Mouse (Mus musculus) regulatory T cell (primary cell): ENCODE results near the gene Fbxo41.

Source experiments
- in situ Hi-C: fragments of 300-600 bp; cut with MboI, MseI; formaldehyde crosslinking; loops from one replicate; pipeline ENCODE4 v1.15.1; 2025; ENCODE audit warnings: high pct_unique_total_duplicates

Gene Fbxo41

DNA sequence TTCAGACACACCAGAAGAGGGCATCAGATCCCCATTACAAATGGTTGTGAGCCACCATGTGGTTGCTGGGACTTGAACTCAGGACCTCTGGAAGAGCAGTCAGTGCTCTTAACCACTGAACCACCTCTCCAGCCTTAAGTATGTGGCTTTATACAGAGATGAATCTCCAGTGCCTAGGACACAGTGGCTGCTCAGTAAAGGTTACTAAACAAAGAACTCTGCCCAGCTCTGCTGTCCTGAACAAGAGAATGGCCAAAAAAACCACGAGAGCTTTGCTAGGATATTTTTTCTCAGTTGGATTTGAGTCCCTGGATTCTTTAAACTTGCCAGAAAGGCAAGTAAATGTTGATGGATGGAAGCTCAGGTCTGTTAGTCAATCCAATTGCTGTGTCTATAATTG, 52.7 kb downstream of the Fbxo41 start:
- in situ Hi-C loops = loop anchor here (10.0 kb wide), 1 partner anchor 1995 kb away; the partner anchor contains the start of gene Tet3

DNA sequence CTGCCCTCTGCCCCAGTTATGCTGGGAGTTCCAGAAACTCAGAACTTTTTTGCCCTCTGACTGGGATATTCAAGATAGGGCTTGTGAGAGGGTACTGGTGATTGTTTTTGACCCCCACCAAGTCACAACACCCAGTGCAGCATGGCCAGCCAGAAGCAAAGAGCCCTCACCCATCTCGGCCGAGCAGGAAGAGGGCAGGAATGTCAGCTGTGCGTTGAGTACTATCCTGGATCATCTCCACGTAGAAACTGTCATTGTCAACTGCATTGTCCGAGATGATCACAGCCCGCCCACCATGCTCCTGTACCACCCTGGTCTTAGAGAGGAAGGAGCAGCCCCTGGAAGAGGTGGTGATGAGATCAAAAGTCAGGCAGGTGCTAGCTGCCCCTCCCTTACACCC, 55.4 kb downstream of the Fbxo41 start:
- in situ Hi-C loops = no loop called here

DNA sequence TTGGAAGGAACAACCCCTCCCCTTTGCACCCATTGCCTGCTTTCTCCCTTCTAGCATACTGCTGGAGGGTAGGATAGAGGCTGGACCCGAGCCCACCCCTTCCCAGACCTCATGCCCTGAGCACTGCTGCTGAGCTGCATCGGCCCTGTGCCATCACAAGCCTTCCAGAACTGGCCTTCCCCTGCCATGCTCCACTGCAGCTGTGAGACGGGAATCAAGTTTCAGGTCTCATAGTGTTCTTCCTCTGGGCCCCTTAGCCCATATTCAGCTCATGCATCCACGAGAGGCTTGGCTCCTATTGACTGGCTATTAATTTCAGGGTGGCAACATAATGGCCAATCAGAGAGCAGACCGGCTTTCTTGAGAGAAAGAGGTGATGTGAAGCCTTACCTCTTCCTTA, 57.5 kb downstream of the Fbxo41 start:
- in situ Hi-C loops = no loop called here

DNA sequence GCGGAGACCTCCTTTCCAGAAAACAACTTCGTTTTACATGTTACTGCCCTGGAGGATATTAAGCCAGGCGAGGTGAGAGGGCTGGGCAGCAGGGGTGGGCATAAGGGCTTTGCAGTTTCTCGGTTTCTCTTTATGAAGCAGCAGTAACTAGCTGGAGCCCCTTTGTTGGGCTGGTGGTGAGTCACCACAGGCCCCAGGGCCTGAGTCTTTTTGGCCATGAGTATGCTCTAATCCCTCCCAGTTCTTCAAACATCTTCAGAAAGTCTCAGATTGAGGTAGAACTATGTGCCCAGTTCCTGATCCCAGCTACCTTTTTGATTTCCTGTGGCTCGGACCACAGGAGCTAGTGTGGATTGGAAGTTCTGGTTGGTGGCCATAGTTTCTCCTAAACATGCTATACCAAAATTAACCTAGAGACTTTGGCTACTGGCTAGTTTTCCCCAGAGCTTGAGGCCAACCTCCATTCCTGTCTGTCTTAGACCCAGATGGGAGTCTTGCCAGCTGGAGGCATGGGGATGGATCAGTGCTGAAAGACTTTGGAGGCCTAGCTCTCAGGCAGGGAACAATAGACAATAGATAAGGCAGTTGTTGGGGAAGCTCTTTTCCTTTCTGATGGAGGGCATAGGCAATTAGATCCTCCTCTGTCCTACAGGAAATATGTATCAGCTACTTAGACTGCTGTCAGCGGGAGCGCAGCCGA, 58.4 kb downstream of the Fbxo41 start:
- in situ Hi-C loops = no loop called here

DNA sequence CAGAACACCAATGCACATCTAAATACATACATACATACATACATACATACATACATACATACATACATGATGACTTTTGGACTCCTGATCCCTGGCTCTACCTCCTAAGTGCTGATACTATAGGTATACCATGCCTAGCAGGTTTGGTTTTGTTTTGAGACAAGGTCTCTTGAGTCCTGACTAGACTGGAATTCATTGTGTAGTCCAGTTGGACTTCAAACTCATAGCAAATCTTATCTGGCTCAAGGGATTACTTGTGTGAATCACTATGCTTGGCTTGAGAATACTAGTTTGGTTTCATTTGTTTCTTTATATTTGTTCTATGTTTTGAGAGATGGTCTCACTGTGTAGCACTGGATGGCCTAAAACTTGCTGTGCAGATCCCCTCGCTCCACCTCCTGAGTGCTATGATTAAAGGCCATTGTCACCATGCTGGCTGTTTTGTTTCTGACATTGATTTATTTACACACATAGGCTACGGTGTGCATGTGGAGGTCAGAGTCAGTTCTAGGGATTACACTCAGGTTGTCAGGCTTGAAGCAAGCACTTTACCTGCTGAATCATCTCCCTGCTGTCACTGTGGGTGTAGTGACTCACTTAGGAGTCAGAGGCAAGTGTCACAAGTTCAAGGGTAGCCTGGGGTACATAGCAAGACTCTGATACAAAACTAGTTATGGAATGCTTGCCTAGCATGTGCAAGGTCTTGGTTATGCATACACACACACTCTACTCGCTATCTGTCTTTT, 59.1 kb downstream of the Fbxo41 start:
- in situ Hi-C loops = no loop called here

DNA sequence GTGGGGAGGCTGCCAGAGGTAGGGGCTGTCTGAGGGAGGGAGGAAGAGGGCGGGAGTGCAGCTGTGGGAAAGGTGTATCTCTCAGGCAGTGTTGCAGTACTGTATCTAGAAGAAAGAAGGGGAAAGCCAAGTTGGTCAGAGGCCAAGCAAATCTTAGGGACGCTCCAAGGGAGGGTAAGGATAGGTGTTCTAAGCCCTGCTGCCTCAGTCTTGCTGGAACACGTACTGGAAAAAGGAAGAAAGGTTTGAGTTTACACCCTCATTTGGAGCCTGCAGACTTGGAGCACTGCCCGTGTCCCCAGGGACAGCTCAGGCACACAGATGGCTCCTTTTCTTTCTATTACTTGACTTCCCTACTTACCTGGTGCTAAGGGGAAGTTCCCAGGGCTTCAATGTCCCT, 61.7 kb downstream of the Fbxo41 start:
- in situ Hi-C loops = no loop called here

DNA sequence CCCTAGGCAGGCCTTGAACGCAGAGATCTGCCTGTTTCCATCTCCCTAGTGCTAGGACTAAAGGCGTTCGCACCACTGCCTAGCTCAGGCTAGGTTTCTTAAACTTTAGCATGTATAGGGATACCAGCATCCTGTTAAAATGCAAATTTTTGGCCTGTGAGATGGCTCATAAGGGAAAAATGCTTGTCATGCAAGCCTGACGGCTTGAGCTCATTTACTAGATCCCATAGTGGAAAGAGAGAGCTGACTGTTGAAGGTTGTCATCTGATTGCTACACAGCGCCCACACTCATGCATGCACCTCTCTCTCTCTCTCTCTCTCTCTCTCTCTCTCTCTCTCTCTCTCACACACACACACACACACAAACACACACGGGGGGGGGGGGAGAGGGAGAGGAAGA, 66.2 kb downstream of the Fbxo41 start:
- in situ Hi-C loops = no loop called here

DNA sequence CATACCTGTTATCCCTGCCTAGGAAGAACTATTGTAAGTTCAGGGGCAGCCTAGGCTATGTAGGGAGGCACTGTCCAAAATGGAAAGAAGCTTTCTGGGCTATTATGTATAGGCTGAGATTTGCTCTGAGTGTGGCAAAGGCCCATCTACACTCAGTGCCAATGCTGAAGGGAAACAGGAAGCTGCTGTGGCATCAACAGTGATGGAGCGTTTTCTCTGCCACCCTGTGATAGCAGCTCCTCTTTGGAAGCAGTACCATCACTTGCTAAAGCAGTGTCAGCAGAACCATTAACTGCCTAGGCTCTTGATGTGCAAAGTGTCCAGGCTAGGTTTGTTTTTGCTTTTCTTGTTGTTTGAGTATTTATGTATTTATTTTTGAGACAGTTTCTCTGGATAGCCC, 66.6 kb downstream of the Fbxo41 start:
- in situ Hi-C loops = no loop called here

DNA sequence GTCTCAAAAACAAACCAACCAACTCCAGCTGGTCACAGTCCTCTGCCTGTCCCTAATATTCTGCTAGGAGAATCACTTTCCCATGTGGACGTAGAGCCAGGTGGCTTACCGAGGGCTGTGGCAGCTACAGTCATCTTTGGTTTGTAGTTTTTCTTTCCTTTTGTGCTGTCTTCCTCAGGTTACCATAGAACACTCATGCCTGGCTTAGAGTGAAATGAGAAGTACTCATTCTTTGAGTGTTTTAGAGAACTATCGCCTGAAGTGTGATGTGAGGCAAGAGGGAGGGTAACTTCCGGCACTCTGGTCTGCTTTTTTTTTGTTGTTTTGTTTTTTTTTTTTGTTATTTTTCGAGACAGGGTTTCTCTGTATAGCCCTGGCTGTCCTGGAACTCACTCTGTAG, 68.9 kb downstream of the Fbxo41 start:
- in situ Hi-C loops = no loop called here

DNA sequence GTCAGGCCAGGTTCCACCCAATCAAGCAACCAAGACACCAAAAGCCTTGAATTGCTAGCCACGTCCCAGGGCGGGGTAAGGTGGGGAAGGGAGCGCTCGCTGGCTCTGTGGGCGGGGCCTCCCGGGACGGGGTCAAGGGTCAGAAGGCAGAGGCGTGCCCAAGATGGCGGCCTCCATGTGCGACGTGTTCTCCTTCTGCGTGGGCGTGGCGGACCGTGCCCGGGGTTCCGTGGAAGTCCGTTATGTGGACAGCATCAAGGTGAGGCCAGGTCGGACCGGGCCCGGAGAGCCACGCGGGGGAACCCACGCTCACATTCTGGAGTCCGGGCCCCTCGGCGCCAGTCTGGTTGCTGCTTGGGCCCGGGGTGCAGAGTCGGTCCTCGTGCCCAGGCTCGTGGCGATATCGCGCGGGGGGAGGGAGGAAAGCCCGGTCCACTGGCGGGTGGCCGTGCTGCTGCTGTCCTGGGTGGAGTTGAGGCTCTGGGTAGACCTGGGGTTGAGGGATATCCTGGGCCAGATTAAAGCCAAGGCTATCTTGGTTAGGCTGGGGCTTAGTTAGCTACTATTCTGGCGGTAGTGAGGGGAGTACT, 70.9 kb downstream of the Fbxo41 start, which contains the start of gene Smyd5:
Gene Smyd5, plus strand, starts transcription at position 148 of the 590 bp plus-strand sequence.
- in situ Hi-C loops = no loop called here

DNA sequence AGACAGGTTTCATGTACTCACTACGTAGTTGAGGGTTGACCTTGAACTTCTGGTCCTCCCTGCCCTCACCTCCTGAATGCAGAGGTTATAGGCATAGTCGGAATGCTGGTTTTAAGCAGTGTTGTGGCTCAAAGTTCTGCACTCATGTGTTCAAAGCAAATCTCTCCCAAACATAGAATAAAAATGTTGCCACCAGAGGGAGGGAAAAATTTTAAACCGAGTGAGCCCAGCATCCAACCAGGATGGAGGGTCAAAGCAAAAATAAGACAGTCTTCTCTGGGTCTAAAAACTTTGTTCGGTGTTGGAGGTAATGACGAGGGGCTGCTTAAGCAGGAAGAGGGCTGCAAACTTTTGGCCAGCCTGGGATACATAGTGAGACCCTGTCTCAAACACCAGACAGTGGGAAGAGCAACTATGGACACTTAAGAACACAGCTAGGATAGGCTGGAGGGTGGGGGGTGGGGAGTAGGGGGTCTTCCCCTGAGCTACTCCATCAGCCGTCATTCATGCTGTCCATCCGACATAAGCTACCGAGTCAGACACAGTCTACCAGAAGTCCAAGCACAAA, 71.4 kb downstream of the Fbxo41 start:
- in situ Hi-C loops = no loop called here

DNA sequence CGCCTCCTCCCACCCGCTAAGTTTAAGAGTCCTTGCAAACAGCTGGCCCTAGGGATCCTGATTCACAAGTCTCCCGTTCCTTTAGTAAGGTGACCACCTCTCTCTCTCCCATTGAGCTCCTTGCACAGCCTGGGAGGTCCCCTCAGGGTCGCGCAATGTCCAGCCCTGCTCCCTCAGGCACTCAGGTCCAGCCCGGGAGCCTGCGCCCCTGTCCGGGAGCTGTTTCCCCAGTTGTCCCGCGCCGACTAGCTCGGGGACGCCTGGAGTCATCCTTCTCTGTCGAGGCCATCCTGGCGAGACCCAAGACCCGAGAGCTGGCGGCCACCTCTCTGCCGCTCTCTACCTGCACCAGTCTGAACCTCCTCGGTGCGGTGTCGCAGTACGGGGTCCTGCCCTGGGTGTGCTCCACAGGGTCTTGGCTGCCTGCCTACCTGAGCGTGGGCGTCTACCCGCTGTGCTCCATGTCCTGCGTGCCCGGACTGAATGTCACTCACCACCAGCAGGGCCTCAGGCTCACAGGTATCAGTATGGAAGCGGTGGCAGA, 78.9 kb downstream of the Fbxo41 start, which contains the start of gene Noto:
Gene Noto, plus strand, starts transcription at position 51 of the 544 bp plus-strand sequence.
- in situ Hi-C loops = no loop called here
